Mouse (Mus musculus): ENCODE results near the gene Diablo. TPM values are rescaled to one million over a fixed set of nuclear protein-coding genes. Genes with fewer than 3 reads are reported as not detected.
A peak's percentile ranks its signal among the peaks of the same experiment; 100 is the strongest.

Gene Diablo
- polyA plus RNA-seq, 1 experiment from 2014 or later, result 137 TPM

DNA sequence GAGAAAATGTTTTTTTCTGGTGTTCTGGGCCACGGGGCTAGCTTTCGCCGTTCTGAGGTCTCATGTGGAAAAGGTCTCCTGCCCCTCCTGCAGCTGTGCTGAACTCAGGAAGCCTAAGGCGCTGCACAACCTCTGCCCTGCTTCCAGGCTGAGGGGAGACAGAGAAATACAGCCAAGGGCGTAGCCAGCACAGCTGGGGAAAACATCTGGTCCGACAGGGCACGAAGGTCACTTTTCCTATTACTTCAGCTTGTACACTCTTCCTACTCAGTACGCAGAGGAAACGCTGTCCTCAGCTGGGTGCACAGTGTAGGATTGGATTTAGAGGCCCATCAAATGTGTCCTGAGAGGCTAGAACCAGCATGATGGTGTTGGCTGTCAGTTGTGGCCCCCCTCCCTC, 34.0 kb downstream of the Diablo start:
- Histone ChIP-seq H3K36me3 (no peaks in the 10 kb centered on the region), H3K4me2 (no peak overlapping the region), H3K9ac (no peak overlapping the region), H3K4me1 (replicated peaks) (peaks cover 11% of the 10 kb centered on the region), H3K4me3 (no peak overlapping the region), H3K9me3 (no peaks in the 10 kb centered on the region), H3K27me3 (no peaks in the 10 kb centered on the region), H3K27ac (replicated peaks) (no peak overlapping the region)
- WGBS, result 67% methylated on average over 9 of the region's 9 CpGs
- ATAC-seq (ENCODE audit: low read depth), result no peak

DNA sequence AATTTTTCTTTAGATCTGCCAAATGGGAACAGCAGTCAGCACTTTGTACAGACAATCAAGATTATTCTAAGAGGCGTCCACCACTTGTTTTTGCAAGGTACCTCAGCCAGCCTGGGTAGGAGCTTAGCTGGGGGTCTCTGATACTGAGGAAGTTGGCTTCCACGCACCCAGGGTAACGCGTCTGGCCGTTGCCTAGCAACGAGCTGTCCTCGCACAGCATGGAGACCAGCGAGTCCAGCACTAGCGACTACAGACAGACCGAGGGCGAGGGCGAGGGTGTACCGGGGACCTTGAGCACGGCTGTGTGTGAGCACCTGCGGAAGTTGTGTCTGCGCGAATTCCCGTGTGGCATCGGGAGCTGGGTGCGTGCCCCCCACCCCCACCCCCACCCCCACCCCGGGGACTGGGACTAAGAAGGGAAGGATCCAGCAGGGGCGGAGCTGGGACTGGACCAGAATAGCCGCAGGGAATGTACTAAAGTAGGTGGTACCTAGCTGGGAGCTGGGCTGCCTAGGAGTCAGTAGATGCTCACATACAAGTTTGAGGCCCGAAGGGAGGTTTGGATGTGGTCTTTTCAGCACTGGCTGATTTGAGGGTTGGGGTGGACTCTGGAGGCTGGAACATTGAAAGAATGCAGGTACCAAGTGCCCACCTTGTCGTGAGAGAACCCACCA, 34.7 kb downstream of the Diablo start, which contains the start of the genes Lrrc43 and Il31:
Gene Lrrc43 (plus strand): TSS at position 194 of the 674 bp plus-strand sequence.
Gene Il31 (minus strand): TSS at position 378 of the 674 bp plus-strand sequence.
- ATAC-seq (ENCODE audit: low read depth), result peak; percentile 84
- Histone ChIP-seq H3K4me3 (peak within 1 kb of the TSS; percentile 25), H3K9ac (peak within 1 kb of the TSS; percentile 49; the same call in 1 of the 2 replicates)

DNA sequence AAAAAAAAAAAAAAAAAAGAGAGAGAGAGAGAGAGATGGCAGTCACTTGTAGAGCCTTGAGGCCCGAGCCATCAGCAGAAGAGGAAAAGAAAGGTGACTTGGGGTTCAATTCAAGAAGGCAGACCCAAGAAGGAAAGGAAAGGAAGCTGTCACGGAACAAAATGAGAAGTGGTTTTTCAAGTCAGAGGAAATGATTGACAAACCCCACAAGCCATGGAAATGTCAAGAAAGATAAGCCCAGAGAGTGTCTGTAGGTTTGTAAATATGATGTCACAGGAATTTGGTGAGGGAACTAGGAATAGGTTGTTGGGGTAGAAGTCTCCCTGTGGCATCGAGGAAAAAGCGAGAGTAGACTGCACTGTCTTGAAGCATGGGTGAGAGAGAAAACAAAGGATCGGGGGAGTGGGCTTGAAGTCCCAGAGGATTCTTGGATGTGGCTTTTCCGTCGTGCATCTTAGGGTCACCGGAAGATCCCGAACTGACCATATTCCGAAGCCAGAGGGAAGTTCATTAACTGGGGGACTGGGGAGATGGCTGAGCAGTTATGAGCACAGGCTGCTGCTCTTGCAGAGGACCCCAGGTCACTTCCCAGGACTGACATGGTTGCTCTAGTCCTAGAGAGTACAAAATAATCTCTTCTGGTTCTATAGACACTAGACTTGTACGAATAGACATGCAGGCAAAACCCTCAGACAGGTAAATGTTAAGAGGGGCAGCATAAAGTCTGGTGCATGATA, 36.1 kb downstream of the Diablo start:
- no peak overlapping the region for H3K9ac ChIP-seq
- H3K4me1 ChIP-seq (replicated peaks), result peaks cover 11% of the 10 kb centered on the region
- H3K9me3 ChIP-seq, result no peaks in the 10 kb centered on the region
- no peak overlapping the region for H3K4me2 ChIP-seq
- H3K36me3 ChIP-seq, result no peaks in the 10 kb centered on the region
- H3K27me3 ChIP-seq, result no peaks in the 10 kb centered on the region
- no peak for ATAC-seq (ENCODE audit: low read depth)
- H3K4me3 ChIP-seq, result no peak overlapping the region
- 84% methylated on average over 11 of the region's 11 CpGs for WGBS
- H3K27ac ChIP-seq (replicated peaks), result no peak overlapping the region

More for the DNA sequence above, 34.7 kb downstream of the Diablo start, which contains the start of the genes Lrrc43 and Il31:
- H3K4me1 ChIP-seq (replicated peaks), result peaks cover 11% of the 10 kb centered on the region
- H3K27me3 ChIP-seq, result no peaks in the 10 kb centered on the region
- no peak within 1 kb of the TSS for H3K27ac ChIP-seq (replicated peaks)
- peak within 1 kb of the TSS; percentile 55 for H3K4me2 ChIP-seq
- H3K36me3 ChIP-seq, result no peaks in the 10 kb centered on the region
- WGBS, result 8% methylated on average over 25 of the region's 25 CpGs
- no peaks in the 10 kb centered on the region for H3K9me3 ChIP-seq

DNA sequence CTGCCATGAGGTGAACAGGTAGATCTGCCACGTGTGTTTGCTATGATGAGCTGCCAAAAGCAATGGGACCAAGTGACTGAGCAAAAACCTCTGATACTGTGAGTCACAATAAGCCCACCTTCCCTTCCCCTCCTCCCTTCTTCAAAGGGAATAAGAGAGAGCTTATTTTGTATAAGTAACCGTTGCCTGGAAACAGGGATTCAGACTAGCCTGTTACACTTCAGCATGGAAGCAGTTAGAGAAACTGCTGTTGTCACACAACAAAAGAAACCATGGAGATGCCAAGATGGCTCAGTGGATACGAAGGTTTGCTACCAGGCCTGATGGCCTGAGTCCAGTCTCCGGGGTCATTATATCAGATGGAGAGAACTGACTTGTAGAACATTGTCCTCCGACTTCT, 50.2 kb downstream of the Diablo start:
- ATAC-seq (ENCODE audit: low read depth), result no peak
- 61% methylated on average over 5 of the region's 5 CpGs for WGBS

DNA sequence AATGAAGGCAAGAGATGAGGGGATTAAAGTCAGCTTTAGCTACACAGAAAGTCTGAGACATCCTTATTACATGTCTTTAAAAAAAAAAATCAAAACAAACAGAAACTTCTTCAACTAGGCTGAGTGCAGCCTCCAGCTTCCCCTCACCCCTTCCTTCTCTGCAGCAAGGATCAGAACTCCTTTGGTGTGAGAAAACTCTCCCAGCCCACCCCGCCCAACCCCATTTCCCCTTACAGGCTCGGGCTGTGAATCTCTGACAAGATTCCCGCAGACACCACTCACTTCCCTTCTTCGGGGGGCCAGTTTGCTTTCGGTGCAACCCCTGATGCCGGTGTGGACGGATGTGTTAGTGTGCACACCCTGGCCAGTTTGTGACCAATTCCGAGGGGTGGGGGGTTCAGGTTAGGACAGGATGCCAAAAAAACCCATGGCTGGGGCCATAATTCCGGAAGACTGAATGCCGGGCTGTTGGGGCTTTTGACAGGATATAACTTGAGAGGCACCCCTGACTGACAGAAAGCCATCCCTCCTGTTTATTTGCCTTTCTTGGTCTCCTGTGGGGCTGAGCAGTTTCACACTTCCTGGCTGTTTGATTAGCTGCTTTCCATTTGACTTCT, 53.1 kb downstream of the Diablo start:
- Histone ChIP-seq H3K9me3 (no peaks in the 10 kb centered on the region), H3K27me3 (no peaks in the 10 kb centered on the region), H3K36me3 (no peaks in the 10 kb centered on the region), H3K9ac (no peak overlapping the region), H3K4me2 (0 out of 2 replicates have a peak overlapping the region, but pooled peaks have one; percentile 11), H3K4me1 (replicated peaks) (no peaks in the 10 kb centered on the region), H3K4me3 (no peak overlapping the region; the same call in 1 of the 2 replicates), H3K27ac (replicated peaks) (no peak overlapping the region)
- WGBS, result 54% methylated on average over 10 of the region's 10 CpGs
- ATAC-seq (ENCODE audit: low read depth), result no peak

More for the DNA sequence above, 50.2 kb downstream of the Diablo start:
- no peak overlapping the region for H3K4me2 ChIP-seq
- H3K9me3 ChIP-seq, result no peaks in the 10 kb centered on the region
- H3K4me1 ChIP-seq (replicated peaks), result no peaks in the 10 kb centered on the region
- H3K36me3 ChIP-seq, result no peaks in the 10 kb centered on the region
- H3K27ac ChIP-seq (replicated peaks), result no peak overlapping the region
- no peak overlapping the region for H3K4me3 ChIP-seq
- no peaks in the 10 kb centered on the region for H3K27me3 ChIP-seq
- H3K9ac ChIP-seq, result no peak overlapping the region

DNA sequence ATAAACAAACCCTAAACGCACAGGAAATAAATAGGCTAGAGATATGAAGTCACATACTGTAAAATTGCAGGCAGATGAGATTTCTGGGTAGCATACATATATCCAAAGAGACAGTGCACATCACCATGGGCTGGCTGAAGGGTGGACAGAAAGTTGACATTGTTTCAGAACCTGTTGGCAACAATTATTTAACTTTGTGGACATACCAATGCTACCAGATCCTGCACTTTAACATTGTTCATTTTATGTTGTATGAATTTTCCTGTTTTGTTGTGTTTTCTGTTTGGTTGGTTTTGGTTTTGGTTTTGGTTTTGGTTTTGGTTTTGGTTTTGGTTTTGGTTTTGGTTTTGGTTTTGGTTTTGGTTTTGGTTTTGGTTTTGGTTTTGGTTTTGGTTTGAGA, 59.3 kb downstream of the Diablo start:
- H3K27ac ChIP-seq (replicated peaks), result no peak overlapping the region
- no peaks in the 10 kb centered on the region for H3K4me1 ChIP-seq (replicated peaks)
- H3K27me3 ChIP-seq, result no peaks in the 10 kb centered on the region
- no peaks in the 10 kb centered on the region for H3K36me3 ChIP-seq
- 88% methylated on average over 1 of the region's 1 CpGs for WGBS
- no peaks in the 10 kb centered on the region for H3K9me3 ChIP-seq
- no peak overlapping the region for H3K4me3 ChIP-seq
- H3K4me2 ChIP-seq, result no peak overlapping the region
- H3K9ac ChIP-seq, result no peak overlapping the region
- ATAC-seq (ENCODE audit: low read depth), result no peak

DNA sequence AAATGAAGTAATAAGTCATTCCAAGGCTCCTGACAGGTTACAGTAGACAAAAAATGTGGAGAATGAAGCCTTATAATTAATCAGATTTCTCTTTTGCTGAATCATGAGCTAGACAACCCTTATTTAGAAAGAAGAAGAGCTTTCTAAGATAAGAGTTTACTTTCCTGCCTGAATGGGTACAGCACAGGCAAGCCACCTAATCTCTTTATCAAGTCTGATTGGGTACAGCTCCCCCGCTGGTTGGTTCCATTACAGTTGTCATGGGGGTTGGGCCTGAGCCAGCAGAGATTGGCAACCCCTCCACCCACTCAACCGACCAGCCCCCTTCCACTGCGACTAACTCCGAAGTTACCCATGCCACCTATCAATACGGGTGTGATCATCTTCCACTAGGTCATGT, 62.6 kb downstream of the Diablo start:
- Histone ChIP-seq H3K27ac (replicated peaks) (no peak overlapping the region), H3K9ac (no peak overlapping the region), H3K27me3 (no peaks in the 10 kb centered on the region), H3K36me3 (peaks cover 29% of the 10 kb centered on the region), H3K9me3 (no peaks in the 10 kb centered on the region), H3K4me3 (no peak overlapping the region), H3K4me1 (replicated peaks) (no peaks in the 10 kb centered on the region), H3K4me2 (no peak overlapping the region)
- 79% methylated on average over 5 of the region's 5 CpGs for WGBS
- no peak for ATAC-seq (ENCODE audit: low read depth)

Small RNA genes within 50 kb of the gene (microRNA-seq; reads per million reads assigned to microRNA genes)
- gene Mir7647, result 1.0 reads per million

Other genes starting within 250 kb of the Diablo start
- 47.4 and 52.6 TPM in 2 replicates for gene Bcl7a, start 180.3 kb downstream of the Diablo start, polyA plus RNA-seq (2015; fragmentation: Nextera tagmentation; extraction: Ambion mirVana)
- gene Mlxip, start 129.4 kb downstream of the Diablo start, polyA plus RNA-seq (2015; fragmentation: Nextera tagmentation; extraction: Ambion mirVana), result 23.5 and 28.4 TPM in 2 replicates
- gene Lrrc43, start 34.9 kb downstream of the Diablo start, polyA plus RNA-seq (2015; fragmentation: Nextera tagmentation; extraction: Ambion mirVana), result 0.10 TPM in 1 of 2 replicates, not detected in the other
- gene Il31, start 34.7 kb downstream of the Diablo start, polyA plus RNA-seq (2015; fragmentation: Nextera tagmentation; extraction: Ambion mirVana), result not detected in 2 replicates
- 1.3 and 1.5 TPM in 2 replicates for gene B3gnt4, start 13.7 kb downstream of the Diablo start, polyA plus RNA-seq (2015; fragmentation: Nextera tagmentation; extraction: Ambion mirVana)
- gene Gm49027, start 1.3 kb upstream of the Diablo start, polyA plus RNA-seq (2015; fragmentation: Nextera tagmentation; extraction: Ambion mirVana), result 10.4 and 21.5 TPM in 2 replicates
- gene Vps33a, start 48.9 kb upstream of the Diablo start, polyA plus RNA-seq (2015; fragmentation: Nextera tagmentation; extraction: Ambion mirVana), result 43.0 and 45.4 TPM in 2 replicates
- gene Clip1, start 160.4 kb upstream of the Diablo start, polyA plus RNA-seq (2015; fragmentation: Nextera tagmentation; extraction: Ambion mirVana), result 67.0 and 74.3 TPM in 2 replicates
- gene Zcchc8, start 196.9 kb upstream of the Diablo start, polyA plus RNA-seq (2015; fragmentation: Nextera tagmentation; extraction: Ambion mirVana), result 71.8 and 72.0 TPM in 2 replicates
- 153 and 168 TPM in 2 replicates for gene Rsrc2, start 225.2 kb upstream of the Diablo start, polyA plus RNA-seq (2015; fragmentation: Nextera tagmentation; extraction: Ambion mirVana)
- 4.4 and 4.6 TPM in 2 replicates for gene Kntc1, start 225.5 kb upstream of the Diablo start, polyA plus RNA-seq (2015; fragmentation: Nextera tagmentation; extraction: Ambion mirVana)

All from neural tube, embryonic 13.5 days (tissue).